Mouse (Mus musculus): ENCODE data around the gene Lats2. TPM values are rescaled to one million over a fixed set of nuclear protein-coding genes. Genes with fewer than 3 reads are reported as not detected.

Lats2 gene
- total RNA-seq, 4 experiments from 2014 or later: 24.3 to 39.2 (median 31.0) TPM

Small RNA genes lying within 50 kb of the gene (microRNA-seq; reads per million reads assigned to microRNA genes)
- gene Mir3077: not detected

Other genes with a start within 250 kb of the Lats2 start
- gene Il17d, start 233.6 kb downstream of the Lats2 start, total RNA-seq (2022): 1 to 10 TPM; 3.3 to 5.0 (median 3.8) TPM
- gene Eef1akmt1, start 186.8 kb downstream of the Lats2 start, total RNA-seq (2022): 10 to 100 TPM; 31.9 to 38.7 (median 35.1) TPM
- 10 to 100 TPM; 12.0 to 14.1 (median 13.1) TPM for gene Xpo4, start 93.0 kb downstream of the Lats2 start, total RNA-seq (2022)
- gene Gm49361, start 12.3 kb downstream of the Lats2 start, total RNA-seq (2022): 1 to 10 TPM in 3 of 4 experiments, not detected in 1; 1.6 to 2.7 (median 1.8) TPM
- 100 to 1,000 TPM in 1 of 4 experiments, 10 to 100 TPM in 3; 85.9 to 102 (median 91.8) TPM for gene Sap18, start 39.8 kb upstream of the Lats2 start, total RNA-seq (2022)
- under 1 TPM in 1 of 4 experiments, not detected in 3; 0.49 TPM for gene Ska3, start 67.8 kb upstream of the Lats2 start, total RNA-seq (2022)
- gene Mrpl57, start 67.8 kb upstream of the Lats2 start, total RNA-seq (2022): 10 to 100 TPM; 61.9 to 72.6 (median 67.9) TPM
- 1 to 10 TPM; 4.4 to 9.8 (median 7.4) TPM for gene Zdhhc20, start 131.9 kb upstream of the Lats2 start, total RNA-seq (2022)
- 10 to 100 TPM; 76.3 to 95.8 (median 84.0) TPM for gene Micu2, start 240.9 kb upstream of the Lats2 start, total RNA-seq (2022)

All from heart, adult 8-10 months (tissue).